Mouse (Mus musculus): Measurements from ENCODE around the gene Fbxl17.

The Fbxl17 gene

GRCm38 (mm10) chr17:63212018-63212417, 287.8 kb downstream of the Fbxl17 start:
- DNase-seq (ENCODE audit: low read depth, low spot score) = no peak

- no peak for DNase-seq (ENCODE audit: low read depth, low spot score)
Measured at GRCm38 (mm10) chr17:63209151-63209550, 290.7 kb downstream of the Fbxl17 start.

DNA sequence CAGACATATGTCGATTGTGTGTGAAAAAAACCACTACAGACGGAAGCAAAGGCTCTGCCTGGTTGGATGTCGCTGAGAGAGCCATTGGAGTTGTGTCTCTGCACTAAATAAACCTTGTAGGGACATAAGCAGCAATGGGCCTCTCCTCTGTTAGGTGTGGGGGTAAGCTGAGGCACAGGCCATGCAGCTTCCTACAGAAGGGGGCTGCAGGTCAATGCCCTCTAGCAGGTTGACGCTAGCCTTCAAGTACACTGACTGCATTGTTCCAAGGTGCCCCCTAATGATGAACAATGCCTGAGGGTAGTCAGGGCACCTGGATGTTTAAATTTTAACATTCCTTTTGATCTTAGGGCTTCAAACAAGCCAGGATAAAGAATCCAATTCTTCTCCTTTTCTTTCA, 291.5 kb downstream of the Fbxl17 start:
- DNase-seq (ENCODE audit: low read depth, low spot score) = no peak

DNA sequence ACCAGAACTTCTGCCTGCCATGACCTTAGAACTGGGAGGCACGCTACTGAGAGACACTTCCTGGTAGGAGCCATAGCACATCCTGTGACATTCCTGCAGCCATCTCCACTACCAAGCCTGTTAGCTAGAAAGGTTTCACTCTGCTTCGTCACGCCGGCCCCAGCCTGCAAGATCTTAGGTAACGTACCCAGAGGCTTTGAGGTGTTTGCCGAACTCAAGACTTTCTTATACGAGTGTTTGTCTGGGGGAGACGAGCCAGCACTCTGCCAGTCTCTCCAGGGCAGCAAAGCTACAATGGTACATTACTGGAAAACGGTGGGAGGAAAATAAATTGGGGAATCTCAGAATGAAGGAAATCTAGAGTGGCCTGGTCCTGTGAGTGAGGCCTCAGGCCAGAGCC, 292.1 kb downstream of the Fbxl17 start:
- no peak for DNase-seq (ENCODE audit: low read depth, low spot score)

DNA sequence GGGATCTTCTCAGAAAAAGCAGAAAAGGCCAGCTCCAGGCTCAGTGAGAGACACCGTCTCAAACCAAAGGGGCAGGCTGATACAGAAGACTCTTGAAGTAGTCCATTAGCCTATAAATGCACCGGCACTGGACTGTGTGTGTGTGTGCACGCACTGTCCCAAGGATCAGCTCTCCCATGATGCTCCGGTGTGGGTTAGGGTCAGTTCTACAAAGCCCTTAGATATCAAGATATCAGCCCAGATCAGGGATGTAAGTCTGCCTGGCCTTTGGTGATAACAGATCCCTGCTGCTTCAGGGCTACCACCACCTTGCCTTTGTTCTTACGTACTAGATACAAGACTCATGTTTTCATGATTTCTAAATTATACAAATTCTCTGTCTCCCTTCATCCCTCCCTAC, 294.5 kb downstream of the Fbxl17 start:
- no peak for DNase-seq (ENCODE audit: low read depth, low spot score)

DNA sequence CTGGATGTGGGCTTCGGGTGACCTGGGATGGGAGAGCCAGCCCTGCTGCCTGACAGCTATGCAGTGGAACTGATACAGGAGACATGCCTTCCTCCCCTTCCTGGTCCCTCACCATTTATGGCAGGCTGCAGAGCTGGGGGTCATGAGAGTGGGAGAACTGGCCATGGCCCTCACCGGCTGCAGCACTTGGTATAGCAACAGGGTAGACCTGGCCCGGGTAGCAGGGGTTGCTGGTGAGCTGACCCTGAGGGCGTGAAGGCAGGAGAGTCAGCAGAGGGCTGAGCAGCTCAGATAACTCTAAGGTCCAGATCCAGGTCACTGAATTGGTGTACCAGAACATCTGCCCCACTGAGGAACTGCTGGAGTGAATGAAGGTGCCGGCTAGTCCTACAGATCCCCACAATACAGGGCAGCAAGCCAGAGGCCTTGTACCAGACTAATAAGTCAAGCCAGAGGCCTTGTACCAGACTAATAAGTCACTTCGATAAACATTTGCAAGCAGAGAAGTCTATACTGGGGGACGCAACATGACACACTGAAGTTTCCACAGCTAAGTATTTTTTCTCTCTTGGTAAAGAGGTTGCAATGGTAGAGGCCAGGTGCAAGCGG, 296.1 kb downstream of the Fbxl17 start:
- no peak for DNase-seq (ENCODE audit: low read depth, low spot score)

DNA sequence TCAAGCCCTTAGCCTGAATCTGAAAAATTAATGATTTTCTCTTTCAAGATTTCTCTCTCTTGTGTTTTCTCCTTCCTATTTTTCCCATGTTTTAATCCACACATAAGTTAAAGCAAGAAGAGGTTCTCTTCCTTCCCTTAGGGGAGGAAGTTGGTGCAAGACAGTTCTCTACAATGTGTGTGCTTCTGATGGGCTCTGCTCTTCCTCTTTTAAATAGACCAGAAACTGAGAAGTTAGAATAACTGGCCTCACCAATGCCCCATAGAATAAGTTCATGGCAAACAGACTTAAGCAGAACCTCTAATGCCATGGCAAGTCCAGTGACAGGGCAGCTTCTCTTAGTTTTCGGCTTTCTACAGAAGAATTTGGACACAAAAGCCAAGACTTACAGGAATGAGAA, 301.1 kb downstream of the Fbxl17 start:
- no peak for DNase-seq (ENCODE audit: low read depth, low spot score)

GRCm38 (mm10) chr17:63195496-63195895, 304.3 kb downstream of the Fbxl17 start:
- DNase-seq (ENCODE audit: low read depth, low spot score) = no peak

DNA sequence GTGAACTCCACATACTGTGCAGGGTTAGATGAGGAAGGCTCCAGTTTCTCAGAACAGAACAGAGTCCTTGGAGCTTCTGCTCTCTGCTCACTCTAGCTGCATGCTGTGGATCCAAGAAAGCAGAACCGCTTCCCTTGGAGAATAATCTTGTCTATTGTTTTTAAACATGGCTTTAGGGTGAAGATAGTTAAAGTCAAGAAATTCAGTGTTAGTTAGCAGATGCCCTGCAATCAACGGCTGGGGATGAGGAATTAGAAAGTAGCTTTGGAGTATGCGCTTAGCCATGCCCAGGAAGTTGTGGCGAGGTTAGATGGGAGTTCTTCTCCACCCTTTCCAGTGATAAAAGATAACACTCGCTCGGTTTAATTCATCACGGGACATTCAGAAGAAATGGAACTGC, 306.6 kb downstream of the Fbxl17 start:
- DNase-seq (ENCODE audit: low read depth, low spot score) = no peak

- DNase-seq (ENCODE audit: low read depth, low spot score) = no peak
Measured at GRCm38 (mm10) chr17:63191345-63191744, 308.5 kb downstream of the Fbxl17 start.

GRCm38 (mm10) chr17:63189274-63189673, 310.5 kb downstream of the Fbxl17 start:
- DNase-seq (ENCODE audit: low read depth, low spot score) = no peak

- no peak for DNase-seq (ENCODE audit: low read depth, low spot score)
Measured at GRCm38 (mm10) chr17:63185531-63185930, 314.3 kb downstream of the Fbxl17 start.

GRCm38 (mm10) chr17:63184844-63185504, 314.8 kb downstream of the Fbxl17 start:
- DNase-seq (ENCODE audit: low read depth, low spot score) = no peak

- DNase-seq (ENCODE audit: low read depth, low spot score) = no peak
Measured at GRCm38 (mm10) chr17:63183431-63183830, 316.4 kb downstream of the Fbxl17 start.

- DNase-seq (ENCODE audit: low read depth, low spot score) = no peak
Measured at GRCm38 (mm10) chr17:63181661-63182060, 318.2 kb downstream of the Fbxl17 start.

DNA sequence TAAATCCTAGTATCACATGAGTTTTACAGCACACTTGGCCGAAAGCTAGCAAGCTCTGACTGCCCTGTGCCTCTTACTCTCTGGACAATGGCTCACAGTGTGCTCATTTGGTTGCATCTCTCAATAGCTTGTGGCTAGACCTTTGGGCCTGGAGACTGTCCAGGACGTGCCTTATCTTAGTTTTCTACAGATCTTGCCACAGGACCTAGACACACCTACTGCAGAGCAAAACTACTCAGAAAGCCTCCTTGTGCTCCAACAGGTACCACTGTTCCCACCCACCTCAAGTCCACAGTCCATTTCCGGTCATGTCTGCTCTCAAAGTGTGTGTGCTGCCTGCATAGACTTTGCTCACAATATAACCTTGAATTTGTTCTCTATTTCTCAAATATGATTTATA, 319.8 kb downstream of the Fbxl17 start:
- no peak for DNase-seq (ENCODE audit: low read depth, low spot score)

- DNase-seq (ENCODE audit: low read depth, low spot score) = no peak
Measured at GRCm38 (mm10) chr17:63178331-63178730, 321.5 kb downstream of the Fbxl17 start.

GRCm38 (mm10) chr17:63176411-63176810, 323.4 kb downstream of the Fbxl17 start:
- DNase-seq (ENCODE audit: low read depth, low spot score) = no peak

GRCm38 (mm10) chr17:63172697-63173096, 327.1 kb downstream of the Fbxl17 start:
- DNase-seq (ENCODE audit: low read depth, low spot score) = no peak

- no peak for DNase-seq (ENCODE audit: low read depth, low spot score)
Measured at GRCm38 (mm10) chr17:63171890-63172491, 327.8 kb downstream of the Fbxl17 start.

GRCm38 (mm10) chr17:63171264-63171663, 328.6 kb downstream of the Fbxl17 start:
- no peak for DNase-seq (ENCODE audit: low read depth, low spot score)

DNA sequence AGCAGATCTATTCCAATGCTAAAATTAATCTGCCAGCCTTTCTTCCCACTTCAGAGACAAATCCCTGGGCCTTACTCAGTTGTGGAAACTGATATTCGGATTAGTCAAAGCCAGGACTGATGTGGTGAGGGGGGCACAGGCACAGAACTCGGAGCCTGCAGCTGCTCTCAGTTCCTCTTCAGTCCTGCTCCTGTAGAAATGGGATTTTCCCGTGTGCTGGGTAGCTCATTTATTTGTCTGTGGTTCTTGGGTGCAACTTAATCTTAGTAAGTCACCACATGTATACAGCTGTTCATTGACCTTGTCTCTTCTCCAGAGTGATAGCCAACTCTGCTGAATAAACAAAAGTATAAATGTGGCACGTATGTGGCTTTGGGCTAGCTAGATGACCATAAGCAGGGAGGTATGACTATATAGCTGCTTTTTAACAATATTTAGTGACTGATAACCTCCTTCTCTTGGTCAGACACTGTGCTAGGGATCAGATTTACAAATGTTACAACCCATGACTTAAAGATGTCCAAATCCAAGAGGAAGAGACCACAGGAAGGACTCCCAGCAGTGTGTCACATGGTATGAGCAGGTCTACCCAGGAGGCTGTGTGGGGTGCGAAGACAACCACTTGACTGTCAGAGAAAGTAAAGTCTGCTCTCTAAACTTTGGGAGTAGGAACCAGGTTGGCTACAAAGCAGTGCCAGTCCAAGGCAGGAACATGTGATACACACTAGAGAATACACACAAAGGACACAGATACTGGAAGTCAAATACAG, 331.6 kb downstream of the Fbxl17 start:
- no peak for DNase-seq (ENCODE audit: low read depth, low spot score)
